Mouse (Mus musculus) c-Kit-positive CD71-positive TER-119-negative erythroid progenitor cells, embryonic 14.5 days (primary cell): ENCODE data around the gene Dynll1.

ENCODE experiments used
- DNase-seq: peaks from one replicate; pipeline ENCODE4 v3.0.0-alpha.2; 2013; ENCODE audit warnings: low read depth

Gene Dynll1

GRCm38 (mm10) chr5:115267469-115268045, 33.2 kb downstream of the Dynll1 start:
- DNase-seq = no peak

- DNase-seq = peak; percentile 95
Observed at GRCm38 (mm10) chr5:115266787-115267468, 33.9 kb downstream of the Dynll1 start.

- no peak for DNase-seq
Observed at GRCm38 (mm10) chr5:115266340-115266739, 34.5 kb downstream of the Dynll1 start.

- no peak for DNase-seq
Observed at GRCm38 (mm10) chr5:115262502-115263291, 38.1 kb downstream of the Dynll1 start.

DNA sequence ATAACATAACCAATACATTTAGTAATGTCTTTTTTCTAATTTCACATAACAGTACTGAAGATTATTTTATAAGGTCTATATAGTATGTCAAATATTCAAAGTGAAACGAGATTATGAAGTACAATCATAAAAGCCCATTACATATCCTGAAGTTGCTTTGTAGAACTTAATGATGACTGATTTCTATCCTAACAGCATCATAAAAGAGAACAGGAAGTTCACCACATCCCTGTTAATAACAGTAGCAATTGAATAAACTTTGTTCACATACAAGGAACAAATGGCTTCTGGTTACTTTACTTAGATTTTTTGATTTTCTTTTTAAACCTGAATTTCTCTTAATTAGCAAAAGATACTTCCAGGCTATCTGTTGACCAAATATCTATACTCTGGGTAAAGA, 38.9 kb downstream of the Dynll1 start:
- DNase-seq = no peak

GRCm38 (mm10) chr5:115261141-115261540, 39.7 kb downstream of the Dynll1 start:
- no peak for DNase-seq

- no peak for DNase-seq
Observed at GRCm38 (mm10) chr5:115260356-115260755, 40.4 kb downstream of the Dynll1 start.

DNA sequence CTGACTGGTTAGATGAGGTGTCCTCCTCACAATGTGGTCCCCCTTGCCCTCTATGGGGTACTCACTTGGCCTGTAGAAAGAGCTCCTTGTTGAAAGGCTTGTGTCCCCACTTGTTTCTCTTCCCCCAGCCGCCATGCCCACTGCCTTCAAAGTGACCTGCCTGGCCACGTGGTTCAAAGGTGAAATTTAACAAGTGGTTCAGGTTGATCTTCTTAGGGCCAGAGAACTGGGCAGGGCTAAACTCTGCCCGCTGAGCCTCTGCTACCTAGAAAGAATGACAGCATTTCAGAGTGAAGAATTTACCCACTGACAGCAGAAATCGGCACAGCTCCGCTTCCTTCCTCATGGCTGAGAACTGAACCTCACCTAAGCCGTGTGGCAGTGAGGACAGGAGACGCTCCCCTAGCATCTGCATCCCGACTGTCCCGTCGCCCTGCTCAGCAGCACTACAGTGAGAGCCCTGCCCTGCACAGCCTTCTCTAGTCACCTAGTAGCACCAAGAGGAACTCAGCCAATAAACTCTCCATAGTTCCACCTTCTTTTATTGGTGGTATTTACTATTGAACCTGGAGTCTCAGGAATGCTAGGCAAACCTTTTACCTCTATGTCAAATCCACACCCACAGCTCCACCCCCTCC, 43.8 kb downstream of the Dynll1 start:
- no peak for DNase-seq

- no peak for DNase-seq
Observed at GRCm38 (mm10) chr5:115255472-115255871, 45.3 kb downstream of the Dynll1 start.
